Mouse (Mus musculus): Measurements from ENCODE around the gene Nmnat1. TPM values are rescaled to one million over a fixed set of nuclear protein-coding genes. Genes with fewer than 3 reads are reported as not detected.

The Nmnat1 gene
- total RNA-seq (2021) = 10 to 100 TPM; 35.4 to 36.0 TPM
- long read RNA-seq, experiment 1, transcript Nmnat1-201 (5 exons, 1,238 nt) = major isoform, 18 of 23 reads
- long read RNA-seq, experiment 1, partial matches to known transcripts = 3 of 23 reads
- long read RNA-seq, experiment 1, other reads (novel, unspliced or antisense) = 1 of 23 reads
- long read RNA-seq, experiment 2, transcript Nmnat1-201 (5 exons, 1,238 nt) = major isoform, 9 of 14 reads
- long read RNA-seq, experiment 2, partial matches to known transcripts = 2 of 14 reads
- long read RNA-seq, experiment 2, other reads (novel, unspliced or antisense) = 2 of 14 reads

DNA sequence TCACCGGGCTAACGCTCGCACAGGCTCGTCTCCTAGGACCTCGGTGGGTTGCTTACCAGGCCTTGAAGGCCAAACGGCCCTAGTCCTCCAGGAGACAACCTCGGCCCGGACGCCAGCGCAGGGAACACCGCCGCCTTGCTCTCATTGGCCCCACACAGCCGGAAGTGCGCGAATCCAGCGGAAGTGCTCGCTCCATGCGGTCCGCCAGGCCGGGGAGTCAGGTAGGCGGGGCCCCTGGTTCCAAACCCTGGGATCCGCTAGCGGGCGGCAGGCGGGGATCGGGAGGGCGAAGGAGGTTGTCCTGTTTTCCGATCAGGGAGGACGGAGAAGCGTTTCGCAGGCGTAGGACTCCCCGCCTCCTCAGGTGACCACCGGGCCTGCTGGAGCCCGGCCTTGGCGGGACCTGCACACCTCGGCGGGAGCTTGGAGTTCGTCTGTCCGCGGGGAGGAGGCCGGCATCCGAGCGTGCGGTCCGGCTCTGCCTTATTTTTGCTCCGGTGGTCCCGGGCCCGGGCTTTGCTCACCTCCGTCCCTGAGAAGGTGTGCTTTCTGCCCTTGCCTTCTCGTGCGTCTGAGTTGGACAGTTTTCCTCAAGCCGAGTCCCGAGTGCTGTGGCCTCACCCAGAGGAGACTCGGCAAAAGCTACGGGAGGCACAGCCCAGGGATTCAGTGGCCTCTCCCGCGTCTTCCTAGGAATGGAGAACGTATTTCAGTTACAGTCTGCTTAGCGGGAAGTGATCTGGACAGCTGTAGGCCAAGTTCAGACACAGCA is at the start of gene Nmnat1, which contains the start of gene Lzic:
TSS of gene Nmnat1 (minus strand) at position 150 of the 772 bp plus-strand sequence.
TSS of gene Lzic (plus strand) at position 177 of the 772 bp plus-strand sequence.
- peak; percentile 94 to 96 for DNase-seq

DNA sequence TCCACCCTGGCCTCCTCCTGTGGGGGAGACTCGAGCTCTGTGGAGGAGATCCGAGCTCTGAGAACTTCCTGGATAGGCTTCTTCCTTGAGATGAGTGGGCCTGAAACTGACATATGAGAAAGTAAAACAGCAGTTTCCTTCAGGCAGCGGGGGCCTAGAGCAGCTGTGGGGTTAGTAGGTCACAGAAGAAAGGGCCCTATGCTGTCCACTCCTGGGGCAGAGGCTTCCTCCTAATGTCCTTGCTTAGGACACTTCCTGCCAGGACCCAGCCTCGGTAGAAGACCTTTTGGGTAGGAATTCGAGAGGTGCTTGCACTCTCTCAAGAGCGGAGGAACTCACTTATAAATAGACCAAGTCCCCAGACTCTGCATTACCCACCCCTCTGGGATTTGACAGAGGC is 44.7 kb upstream of the Nmnat1 start:
- DNase-seq = no peak

DNA sequence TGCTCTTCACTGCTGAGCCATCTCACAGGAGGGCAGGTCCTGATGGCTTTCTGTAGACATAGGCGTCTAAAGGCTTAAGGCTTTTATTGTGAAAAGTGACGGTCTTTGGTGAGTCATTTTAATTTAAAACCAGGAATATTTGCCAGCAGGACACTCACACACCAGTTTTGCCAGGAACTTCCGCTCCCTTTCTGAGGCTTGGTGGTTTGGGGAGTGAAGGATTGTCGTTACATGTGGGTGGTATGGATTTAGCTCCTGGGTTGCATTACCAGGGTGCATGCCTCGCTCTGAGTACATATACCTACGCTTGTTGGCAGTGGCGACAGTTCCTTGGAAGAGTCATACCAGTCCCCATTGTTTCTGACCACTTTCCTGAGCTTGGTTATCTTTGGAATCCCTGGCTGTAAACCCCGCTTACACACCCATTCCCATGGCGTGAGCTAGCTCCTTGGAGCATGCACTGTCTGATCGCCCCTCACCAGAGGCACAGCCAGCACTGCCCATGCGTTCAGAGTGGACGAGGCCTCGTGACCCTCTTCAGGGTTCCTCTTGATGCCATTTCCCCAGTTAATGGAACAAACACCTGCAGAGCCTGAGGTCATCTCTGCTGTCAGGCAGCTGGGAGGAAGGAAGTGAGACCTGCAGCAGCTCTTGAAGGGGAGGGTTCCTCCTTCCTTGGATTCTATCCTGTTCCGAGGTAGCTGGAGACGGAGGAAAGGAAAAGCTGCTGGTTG is 42.8 kb upstream of the Nmnat1 start:
- DNase-seq = peak; percentile 34 to 85

DNA sequence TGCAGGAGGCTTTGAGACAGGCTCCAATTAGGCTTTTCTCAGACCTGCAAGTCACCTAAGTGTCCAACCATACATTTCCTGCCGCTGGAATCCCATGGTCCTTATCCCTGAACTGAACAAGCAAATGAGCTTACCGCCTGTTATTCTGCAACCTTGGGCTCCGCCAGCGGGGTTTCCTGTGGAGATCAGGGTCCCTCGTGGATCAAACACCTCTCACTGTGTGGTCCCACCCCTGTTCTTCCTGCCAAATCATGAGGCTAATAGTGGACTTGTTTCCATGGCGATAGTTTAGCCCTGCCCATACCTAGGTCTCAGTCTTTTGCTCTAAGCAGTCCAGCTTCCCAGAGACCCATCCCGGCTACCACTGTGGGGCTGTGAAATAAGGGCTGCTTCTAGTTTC is 41.3 kb upstream of the Nmnat1 start:
- peak; percentile 55 to 90 for DNase-seq

DNA sequence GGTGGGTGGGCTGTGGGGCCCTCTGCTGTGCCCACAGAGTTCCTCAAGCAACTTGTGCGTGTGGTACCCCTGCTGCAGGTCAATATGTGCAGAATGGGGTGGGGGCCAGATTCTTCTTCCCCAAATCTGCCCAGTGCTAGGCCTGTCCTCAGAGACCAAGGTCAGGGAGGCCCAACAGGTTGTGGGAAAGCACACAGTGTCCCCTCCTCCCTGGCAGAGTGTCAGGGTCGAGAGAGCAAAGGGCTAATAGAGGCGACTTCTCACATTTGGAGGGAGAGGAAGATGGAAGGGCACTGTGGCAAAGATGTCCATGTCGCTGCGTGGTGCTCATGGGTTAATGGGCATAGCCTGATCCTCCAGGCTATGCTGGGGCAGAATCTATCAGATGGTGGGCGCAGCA is 40.8 kb upstream of the Nmnat1 start:
- DNase-seq = no peak

DNA sequence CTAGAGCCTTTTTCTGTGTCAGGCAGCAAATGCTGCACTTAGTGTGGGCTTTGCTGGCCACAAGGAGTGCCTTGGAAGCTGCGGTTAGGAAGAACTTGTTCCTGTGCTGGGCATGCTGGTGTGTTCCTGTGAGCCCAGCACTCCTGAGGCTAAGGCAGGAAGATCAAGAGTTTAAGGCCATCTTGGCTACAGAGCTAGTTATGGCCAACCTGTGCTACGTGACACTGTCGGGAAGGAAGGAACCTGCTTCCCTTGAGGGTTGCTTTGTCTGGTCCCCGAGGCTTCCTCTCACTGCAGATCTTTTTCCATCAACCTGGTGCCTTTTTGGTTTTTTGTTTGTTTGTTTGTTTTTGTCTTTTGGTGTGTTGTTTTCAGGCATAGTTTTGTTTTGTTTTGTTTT is 40.2 kb upstream of the Nmnat1 start:
- no peak for DNase-seq

DNA sequence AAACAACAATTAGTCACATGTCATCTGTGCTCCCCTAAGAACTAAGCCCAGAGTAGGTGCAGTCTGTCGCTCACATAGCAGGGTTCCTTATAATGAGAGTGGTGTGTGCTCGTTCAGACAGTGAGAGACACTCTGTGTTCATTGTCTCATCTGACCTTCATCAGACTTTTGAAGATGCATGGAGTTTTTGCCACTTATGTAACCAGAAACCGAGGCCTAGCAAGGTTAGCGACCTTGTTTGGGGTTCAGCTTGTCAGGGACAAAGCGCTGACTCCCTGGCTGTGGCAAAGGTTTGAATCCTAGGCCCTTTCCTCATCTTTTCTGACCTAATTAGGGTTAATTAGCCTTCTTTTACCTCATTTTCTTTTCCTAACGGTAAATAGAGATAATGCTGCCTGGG is 39.0 kb upstream of the Nmnat1 start:
- DNase-seq = no peak

DNA sequence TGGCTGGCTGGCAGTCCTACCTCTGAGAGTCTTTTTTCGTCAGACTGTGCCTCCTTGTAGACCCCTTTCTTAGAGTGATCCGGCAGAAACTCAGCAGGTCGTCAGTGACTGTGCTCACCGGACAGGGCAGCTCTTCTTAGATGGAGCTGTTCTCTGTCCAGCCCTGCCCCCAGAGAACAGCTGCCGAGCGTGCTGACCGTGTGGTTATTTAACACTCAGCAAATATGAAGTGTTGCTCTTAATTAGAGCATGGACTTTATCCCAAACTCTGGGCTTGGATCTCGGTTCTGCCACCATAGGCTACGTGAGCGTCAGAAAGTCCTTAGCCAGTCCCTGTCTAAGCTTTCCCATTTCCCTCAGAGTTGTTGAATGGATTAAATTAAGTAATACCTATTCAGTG is 36.3 kb upstream of the Nmnat1 start:
- DNase-seq = no peak

DNA sequence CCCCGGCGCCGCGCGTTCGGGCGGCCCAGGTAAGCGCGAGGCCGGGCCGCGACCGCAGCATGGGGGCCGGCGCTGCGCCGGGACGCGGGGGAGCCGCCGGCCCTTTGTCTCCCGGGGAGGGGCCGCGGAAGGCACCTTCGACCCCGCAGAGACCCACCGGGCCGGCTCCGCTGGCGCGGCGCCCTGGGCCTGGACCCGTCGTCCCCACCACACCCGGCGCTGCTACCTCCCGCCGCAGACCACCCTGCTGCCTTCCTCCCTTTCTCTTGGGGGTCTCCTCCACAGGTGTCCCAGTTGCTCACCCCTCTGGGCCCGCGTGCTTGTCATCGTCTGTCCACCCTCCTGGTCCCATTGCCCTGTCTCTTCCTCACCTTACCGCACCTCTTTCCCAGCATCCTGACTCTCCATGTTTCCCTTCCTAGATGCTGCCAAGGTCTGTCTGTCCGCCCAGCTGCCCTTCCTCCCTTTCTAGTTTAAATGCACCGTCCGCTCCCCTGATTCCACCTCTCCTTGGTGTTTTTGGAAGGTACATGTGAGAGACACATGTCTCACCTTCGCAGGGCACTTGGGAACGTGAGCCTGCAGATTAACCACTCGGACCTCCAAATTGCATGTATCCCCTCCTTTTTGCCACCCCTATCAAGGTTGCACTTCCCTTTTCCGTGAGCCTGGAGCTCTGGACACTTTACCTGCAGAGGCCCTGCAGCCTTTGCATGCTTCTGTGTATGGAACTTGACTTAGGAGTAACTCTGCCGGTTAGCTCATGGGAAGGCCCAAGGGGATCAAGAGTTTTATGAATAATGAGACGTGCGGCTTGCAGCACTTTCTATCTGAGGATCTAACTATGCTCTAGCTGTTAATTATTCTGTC is 33.6 kb upstream of the Nmnat1 start:
- DNase-seq = peak in 1 of 2 experiments; percentile 26

DNA sequence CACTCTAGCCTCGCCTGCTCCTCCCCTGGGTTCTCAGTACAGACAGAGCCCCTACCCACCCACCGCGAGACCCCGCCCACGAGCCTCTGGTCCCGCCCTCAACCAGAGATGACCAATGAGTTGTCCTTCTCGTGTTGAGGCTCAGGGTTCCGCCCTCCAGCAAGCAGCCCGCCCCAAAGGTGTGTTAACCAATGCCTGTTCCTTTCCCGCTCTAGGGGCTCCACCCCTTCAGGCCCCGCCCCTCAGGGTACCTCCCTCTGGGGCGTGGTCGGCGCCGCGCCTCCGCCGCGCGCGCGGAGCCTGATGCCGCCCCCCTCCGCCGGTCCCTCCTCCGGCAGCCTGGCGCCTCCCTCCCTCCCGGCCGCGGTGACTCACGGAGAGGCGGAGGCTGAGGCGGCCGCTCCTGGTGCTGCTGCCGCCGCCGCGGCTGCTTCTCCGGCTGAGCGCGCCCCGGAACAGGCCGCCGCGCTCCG is 32.9 kb upstream of the Nmnat1 start, which contains the start of gene Ctnnbip1:
TSS of gene Ctnnbip1 (plus strand) at position 369 of the 473 bp plus-strand sequence.
- peak; percentile 96 to 98 for DNase-seq

DNA sequence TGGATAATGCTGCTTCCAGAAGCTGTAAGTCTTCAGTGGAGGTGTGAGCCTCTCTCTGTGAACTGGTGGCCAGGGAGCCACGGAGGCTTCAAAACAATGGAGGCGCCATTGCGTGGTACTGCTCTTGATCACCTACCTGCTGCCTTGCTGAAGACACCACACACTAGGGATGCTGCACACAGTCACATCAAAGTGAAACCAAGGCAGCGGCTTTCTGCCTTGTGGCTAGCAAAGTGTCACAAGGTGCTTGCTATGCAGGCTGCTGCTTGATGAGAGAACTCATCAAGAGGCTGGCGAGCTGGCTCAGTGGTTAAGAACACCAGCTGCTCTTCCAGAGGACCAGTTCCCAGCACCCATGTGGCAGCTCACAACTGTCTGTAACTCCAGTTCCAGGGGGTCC is 30.7 kb upstream of the Nmnat1 start:
- DNase-seq = no peak

DNA sequence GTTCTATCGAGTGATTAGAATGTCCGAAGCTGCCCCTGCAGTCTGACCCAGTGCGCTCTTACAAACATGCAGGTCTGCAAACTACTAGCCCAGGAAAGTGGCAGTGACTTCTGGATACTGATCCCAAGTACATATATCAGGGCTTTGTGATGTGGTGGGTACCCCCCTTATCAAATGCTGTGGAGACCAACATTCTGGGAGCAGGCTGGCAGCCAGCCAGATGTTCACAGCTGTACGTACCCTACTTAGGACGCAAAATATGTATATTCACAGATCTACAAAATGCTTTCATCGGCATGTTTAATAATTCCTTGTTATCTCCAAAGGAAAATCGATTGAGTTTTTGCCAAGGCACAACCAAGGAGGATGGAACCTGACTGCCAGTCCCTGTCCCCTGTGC is 27.1 kb upstream of the Nmnat1 start:
- DNase-seq = no peak

DNA sequence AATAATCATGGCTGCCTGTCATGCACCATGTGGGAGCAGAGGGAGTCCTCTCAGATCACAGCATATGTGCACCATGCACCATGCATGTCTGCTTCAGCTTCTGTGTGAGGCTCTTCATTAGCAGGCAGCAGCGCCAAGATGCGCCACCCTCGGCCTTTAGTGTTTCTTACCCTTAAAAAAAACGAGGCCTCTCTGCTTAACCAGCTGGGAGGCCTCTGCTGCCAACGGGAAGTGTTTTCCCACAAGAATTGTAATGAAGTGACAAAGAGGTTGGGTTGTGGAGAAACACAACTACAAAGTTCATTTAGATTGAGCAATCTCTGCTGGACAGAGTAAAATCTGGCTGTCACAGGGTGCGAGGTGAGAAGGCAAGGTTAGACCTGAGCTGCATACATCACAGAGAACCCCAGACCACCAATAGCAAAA is 26.2 kb upstream of the Nmnat1 start:
- DNase-seq = no peak

DNA sequence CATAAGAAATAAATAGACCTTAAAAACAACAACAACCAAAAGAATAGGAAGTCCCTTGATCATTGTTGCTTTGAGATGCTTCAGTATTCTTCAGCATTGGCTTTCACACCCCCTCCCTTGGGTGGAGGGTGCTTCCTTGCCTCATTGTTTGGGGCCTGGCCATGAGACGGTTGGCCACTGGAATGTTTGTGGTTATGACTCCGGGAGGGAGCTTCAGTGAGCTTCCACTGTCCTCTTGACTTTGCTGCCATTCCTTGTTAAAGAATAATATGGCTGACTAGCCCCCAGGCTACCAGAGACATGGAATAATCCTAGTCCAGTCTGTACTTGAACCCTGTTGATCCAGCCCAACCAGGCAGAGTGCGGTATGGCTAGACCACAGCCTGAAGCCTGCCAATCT is 21.9 kb upstream of the Nmnat1 start:
- DNase-seq = no peak

DNA sequence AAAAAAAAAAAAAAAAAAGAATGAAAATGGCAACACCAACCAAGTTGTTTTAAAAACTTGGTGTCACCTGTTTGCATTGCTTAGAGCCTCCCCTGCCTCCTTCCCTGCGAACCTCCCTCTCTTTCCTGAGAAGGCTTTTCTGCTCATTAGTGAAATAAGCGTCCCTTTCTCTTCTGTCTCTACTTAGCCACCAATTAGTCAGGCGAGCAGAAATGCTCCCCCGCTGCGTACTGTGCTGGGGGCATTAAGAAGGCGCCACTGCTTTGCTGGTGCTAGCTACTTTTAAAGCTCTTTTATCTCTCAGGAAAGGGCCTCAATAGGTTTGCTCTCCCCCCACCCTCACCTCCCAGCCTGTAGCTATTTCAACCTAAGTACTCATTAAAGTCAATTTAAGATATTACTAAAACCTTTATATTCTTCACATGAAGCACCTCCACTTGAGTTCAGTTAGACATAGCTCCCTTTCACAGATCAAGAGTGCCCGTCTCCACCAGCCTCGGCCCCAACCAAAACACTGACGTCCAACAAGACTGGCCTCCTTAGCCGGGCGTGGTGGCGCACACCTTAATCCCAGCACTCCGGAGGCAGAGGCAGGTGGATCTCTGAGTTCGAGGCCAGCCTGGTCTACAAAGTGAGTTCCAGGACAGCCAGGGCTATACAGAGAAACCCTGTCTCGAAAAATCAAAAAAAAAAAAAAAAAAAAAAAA is 20.4 kb upstream of the Nmnat1 start:
- DNase-seq = no peak

DNA sequence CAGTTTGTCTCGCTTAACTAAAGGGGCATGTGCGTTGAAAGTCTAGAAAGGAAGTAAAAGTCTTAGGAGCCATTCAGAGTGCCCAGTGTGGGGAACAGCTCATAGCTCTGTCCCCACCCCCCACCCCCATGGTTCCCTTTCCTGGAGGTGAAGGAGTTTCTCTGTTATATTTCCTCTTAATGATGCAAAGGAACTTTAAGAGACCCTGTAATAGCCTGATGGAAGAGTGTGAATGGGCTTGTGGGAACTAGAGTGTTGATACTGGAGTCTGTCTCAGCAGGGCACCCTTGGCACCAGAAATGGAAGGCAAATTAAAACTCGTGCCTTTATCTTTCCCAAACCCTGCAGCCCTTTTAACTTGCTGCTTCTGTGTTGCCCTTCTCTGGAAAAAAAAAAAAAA is 19.9 kb upstream of the Nmnat1 start:
- DNase-seq = no peak

DNA sequence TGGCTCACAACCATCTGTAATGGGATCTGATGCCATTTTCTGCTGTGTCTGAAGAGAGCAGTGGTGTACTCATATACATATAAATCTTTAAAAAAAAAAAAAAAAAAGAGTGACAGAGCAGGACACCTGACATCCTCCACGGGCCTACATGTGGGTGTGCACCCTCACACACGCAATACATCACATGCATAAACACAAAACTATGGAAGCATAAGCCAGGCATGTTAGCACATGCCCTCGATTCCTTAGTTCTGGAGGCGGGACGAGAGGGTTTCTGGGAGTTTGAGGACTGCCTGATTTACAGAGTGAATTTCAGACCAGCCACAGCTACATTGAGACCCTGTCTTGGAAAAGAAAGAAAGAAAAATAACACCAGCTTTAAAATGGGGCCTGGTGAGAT is 19.4 kb upstream of the Nmnat1 start:
- DNase-seq = no peak

DNA sequence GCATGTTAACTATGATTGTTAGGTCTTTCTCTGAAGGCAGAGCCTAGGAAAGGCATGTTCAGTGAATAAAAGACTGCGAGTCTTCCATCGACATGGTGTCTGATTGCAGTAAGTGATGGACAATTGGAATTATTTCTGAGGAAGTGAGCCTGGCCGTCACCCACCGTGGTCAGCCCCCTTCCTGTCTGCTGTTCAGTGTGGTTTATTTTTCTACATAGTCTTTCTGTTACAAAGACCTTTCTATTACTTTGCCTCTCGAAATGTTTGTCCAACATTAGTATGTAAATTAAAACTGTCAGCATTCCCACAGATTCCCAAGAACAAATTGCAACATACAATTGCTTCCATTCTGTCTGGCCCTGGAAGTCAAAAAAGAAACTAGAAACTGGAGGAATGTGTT is 14.8 kb upstream of the Nmnat1 start:
- DNase-seq = no peak

DNA sequence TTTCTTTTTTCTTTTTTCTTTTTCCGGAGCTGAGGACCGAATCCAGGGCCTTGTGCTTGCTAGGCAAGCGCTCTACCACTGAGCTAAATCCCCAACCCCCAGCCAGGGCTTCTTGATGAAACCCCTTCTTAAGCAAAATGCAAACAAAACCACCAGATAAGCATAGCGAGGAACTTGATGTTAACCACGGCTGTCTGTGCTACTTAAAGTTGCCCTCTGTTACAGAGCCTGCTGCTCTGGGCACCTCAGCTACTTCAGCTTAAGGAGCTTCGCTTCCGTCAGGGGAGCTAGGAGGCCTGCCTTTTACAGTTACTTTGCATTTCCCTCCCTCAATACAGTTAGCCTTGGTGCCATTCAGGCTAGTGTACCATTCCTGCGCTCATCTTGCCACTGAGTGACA is 13.9 kb upstream of the Nmnat1 start:
- DNase-seq = no peak

DNA sequence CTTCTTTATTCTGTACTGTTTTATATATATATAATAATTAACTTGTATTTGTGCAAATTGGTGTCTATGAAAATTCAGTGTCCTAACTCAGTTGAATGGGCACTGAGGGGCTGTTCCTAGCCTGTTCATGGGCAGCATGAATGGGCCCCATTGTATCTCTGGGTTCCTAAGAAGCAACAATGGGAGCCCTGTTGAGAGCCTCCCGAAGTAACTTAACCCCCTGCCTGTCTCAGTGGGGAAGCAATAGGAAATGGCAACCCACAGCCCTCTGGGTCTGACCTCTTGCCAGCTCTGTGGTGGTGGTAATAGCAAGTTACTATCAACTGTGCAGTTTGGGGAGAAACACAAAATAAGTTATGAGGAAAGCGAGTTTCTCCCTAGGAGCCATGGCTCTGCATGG is 11.6 kb upstream of the Nmnat1 start:
- DNase-seq = no peak

DNA sequence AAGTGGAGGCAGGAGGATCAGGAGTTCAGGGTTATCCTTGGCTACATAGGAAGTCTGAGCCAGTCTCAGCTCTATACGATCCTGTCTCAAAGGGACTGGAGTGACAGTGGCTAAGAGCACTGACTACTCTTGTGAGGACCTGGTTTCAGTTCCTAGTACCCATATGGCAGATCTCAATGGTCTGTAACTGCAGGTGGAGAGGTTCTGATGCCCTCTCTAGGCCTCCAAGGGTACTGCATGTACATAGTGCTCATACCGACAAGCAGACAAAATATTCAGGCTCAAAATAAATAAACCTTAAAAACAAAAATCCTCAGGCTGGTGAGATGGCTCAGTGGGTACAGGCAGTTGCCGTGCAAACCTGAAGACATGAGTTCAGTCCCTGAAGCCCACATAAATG is 6.1 kb upstream of the Nmnat1 start:
- DNase-seq = no peak

Data from heart, adult 18-20 months (tissue).